Mouse (Mus musculus): Measurements from ENCODE around the gene Ptprg. TPM values are rescaled to one million over a fixed set of nuclear protein-coding genes. Genes with fewer than 3 reads are reported as not detected.

Gene Ptprg
- total and polyA plus RNA-seq, 3 experiments = not detected

DNA sequence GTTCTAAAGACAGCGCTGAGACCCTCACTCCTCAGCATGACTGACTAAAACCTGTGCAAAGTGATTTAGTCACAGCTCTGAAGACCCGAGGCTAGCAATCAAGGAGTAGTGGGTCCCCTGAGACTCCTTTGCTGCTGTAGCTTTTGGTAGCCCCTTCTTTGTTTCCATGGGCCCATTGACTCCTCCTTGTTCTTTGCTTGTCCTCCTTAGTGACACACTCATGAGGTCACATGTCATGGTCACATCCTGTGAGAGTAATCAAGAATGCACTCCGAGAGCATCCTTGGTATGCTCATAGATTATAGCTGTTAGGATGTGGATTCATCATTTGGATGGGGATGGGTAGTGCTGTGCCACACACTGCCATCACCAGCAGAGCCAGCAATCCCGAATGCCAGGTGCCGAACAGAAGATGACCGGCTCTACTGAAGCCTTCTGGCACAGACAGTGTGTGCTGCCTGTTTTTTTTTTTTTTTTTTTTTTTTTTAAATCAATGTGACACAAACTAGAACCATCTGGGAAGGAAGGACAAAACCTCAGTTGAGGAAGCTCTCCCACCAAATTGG is 64.9 kb downstream of the Ptprg start:
- Histone ChIP-seq H3K27me3 (ENCODE audit: control insufficient read depth in 1 of 2, insufficient read depth in 2 of 2, low read length in 2 of 2) (no peaks in the 10 kb centered on the region), H3K9me3 (replicated peaks; ENCODE audit: insufficient read depth, low read length) (no peaks in the 10 kb centered on the region), H3K4me3 (ENCODE audit: control insufficient read depth in 1 of 2, insufficient read depth in 1 of 2, low read depth in 2 of 2, low read length in 2 of 2) (no peak overlapping the region), H3K36me3 (ENCODE audit: control insufficient read depth in 1 of 2, insufficient read depth in 2 of 2, low read length in 2 of 2) (no peaks in the 10 kb centered on the region), H3K79me2 (ENCODE audit: control insufficient read depth, insufficient read depth, low read length, poor library complexity) (no peaks in the 10 kb centered on the region), H3K9ac (ENCODE audit: control insufficient read depth, low read depth, low read length, poor library complexity, severe bottlenecking) (no peak overlapping the region), H3K27ac (ENCODE audit: control insufficient read depth, low read depth, low read length) (no peak overlapping the region), H3K4me1 (ENCODE audit: control insufficient read depth in 1 of 2, insufficient read depth in 2 of 2, low read length in 2 of 2) (no peaks in the 10 kb centered on the region)
- no peak for DNase-seq (ENCODE audit: low read depth, low spot score)
- TF ChIP-seq NELFE (IDR thresholded peaks at IDR 0.05; ENCODE audit: low read depth, low read length) (no peak), BHLHE40 (IDR thresholded peaks at IDR 0.05; ENCODE audit: borderline replicate concordance, low read depth, low read length) (no peak)

DNA sequence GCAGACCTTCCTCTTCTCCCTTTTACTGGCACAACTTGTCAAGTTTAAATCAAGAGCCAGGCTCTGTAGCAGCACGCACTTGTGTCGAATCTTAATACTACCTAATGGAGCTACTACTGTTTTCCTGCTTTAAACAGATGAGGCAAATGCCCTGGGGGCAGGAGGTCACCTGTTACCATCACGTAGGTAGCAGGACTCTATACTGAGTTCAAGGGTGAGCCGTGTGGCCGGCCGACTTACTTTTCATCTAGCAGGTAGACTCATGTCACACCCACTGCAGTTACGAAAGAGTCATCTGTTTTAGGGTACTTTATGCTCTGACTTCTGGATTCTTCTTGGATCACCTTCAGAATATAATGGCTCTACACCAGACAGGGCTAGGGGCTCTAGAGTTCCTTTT is 66.3 kb downstream of the Ptprg start:
- Histone ChIP-seq H3K4me3 (ENCODE audit: control insufficient read depth in 1 of 2, insufficient read depth in 1 of 2, low read depth in 2 of 2, low read length in 2 of 2) (no peak overlapping the region), H3K9me3 (replicated peaks; ENCODE audit: insufficient read depth, low read length) (no peaks in the 10 kb centered on the region), H3K27me3 (ENCODE audit: control insufficient read depth in 1 of 2, insufficient read depth in 2 of 2, low read length in 2 of 2) (no peaks in the 10 kb centered on the region), H3K36me3 (ENCODE audit: control insufficient read depth in 1 of 2, insufficient read depth in 2 of 2, low read length in 2 of 2) (no peaks in the 10 kb centered on the region), H3K9ac (ENCODE audit: control insufficient read depth, low read depth, low read length, poor library complexity, severe bottlenecking) (no peak overlapping the region), H3K79me2 (ENCODE audit: control insufficient read depth, insufficient read depth, low read length, poor library complexity) (no peaks in the 10 kb centered on the region), H3K4me1 (ENCODE audit: control insufficient read depth in 1 of 2, insufficient read depth in 2 of 2, low read length in 2 of 2) (no peaks in the 10 kb centered on the region), H3K27ac (ENCODE audit: control insufficient read depth, low read depth, low read length) (no peak overlapping the region)
- TF ChIP-seq HCFC1 (IDR thresholded peaks at IDR 0.05; ENCODE audit: low read depth, low read length) (no peak), CHD2 (IDR thresholded peaks at IDR 0.05; ENCODE audit: low read length) (no peak), MAZ (IDR thresholded peaks at IDR 0.05; ENCODE audit: low read depth, low read length) (no peak), E2F4 (IDR thresholded peaks at IDR 0.05; ENCODE audit: borderline replicate concordance, low read depth, low read length) (no peak), ELF1 (IDR thresholded peaks at IDR 0.05; ENCODE audit: low read depth, low read length) (no peak), SIN3A (IDR thresholded peaks at IDR 0.05; ENCODE audit: low read length) (no peak), CTCF (IDR thresholded peaks at IDR 0.05 in 2 of 3, conservative IDR thresholded peaks at IDR 0.05 in 1 of 3; ENCODE audit: control insufficient read depth in 1 of 3, insufficient read depth in 1 of 3, low read depth in 2 of 3, low read length in 3 of 3, poor library complexity in 1 of 3, severe bottlenecking in 1 of 3) (no peak), POLR2A (IDR thresholded peaks at IDR 0.05; ENCODE audit: control insufficient read depth in 1 of 2, insufficient read depth in 1 of 2, low read depth in 1 of 2, low read length in 2 of 2, poor library complexity in 1 of 2) (no peak), USF2 (IDR thresholded peaks at IDR 0.05; ENCODE audit: borderline replicate concordance in 1 of 2, insufficient read depth in 1 of 2, low read depth in 1 of 2, low read length in 2 of 2) (no peak), MEF2A (IDR thresholded peaks at IDR 0.05; ENCODE audit: extremely low read depth, insufficient replicate concordance, low read depth, low read length, poor library complexity, severe bottlenecking) (no peak), ETS1 (IDR thresholded peaks at IDR 0.05; ENCODE audit: low read depth, low read length) (no peak), BHLHE40 (IDR thresholded peaks at IDR 0.05; ENCODE audit: borderline replicate concordance, low read depth, low read length) (no peak)
- DNase-seq (ENCODE audit: low read depth, low spot score) = no peak

DNA sequence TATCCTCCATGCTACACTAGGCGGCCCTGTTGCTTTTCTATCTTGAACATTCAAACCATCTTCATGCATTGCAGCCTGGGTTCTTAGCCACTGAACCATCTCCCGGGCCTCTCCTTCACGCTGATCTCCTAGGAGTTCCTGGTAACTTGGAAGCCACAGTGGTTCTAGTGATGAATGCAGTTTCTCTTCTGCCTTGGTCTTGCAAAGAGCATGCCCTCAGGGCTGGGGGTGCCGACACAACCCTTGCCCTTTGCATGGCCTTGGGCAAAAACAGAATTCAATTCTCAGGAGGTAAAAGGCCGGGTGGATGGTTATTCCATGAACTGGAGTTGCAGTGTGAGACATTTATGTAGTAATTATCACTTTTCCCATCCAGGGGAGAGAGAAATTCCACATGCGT is 67.0 kb downstream of the Ptprg start:
- Histone ChIP-seq H3K9ac (ENCODE audit: control insufficient read depth, low read depth, low read length, poor library complexity, severe bottlenecking) (no peak overlapping the region), H3K9me3 (replicated peaks; ENCODE audit: insufficient read depth, low read length) (no peaks in the 10 kb centered on the region), H3K27ac (ENCODE audit: control insufficient read depth, low read depth, low read length) (no peak overlapping the region), H3K36me3 (ENCODE audit: control insufficient read depth in 1 of 2, insufficient read depth in 2 of 2, low read length in 2 of 2) (no peaks in the 10 kb centered on the region), H3K27me3 (ENCODE audit: control insufficient read depth in 1 of 2, insufficient read depth in 2 of 2, low read length in 2 of 2) (no peaks in the 10 kb centered on the region), H3K4me3 (ENCODE audit: control insufficient read depth in 1 of 2, insufficient read depth in 1 of 2, low read depth in 2 of 2, low read length in 2 of 2) (no peak overlapping the region), H3K79me2 (ENCODE audit: control insufficient read depth, insufficient read depth, low read length, poor library complexity) (no peaks in the 10 kb centered on the region), H3K4me1 (ENCODE audit: control insufficient read depth in 1 of 2, insufficient read depth in 2 of 2, low read length in 2 of 2) (no peaks in the 10 kb centered on the region)
- TF ChIP-seq KAT2A (conservative IDR thresholded peaks at IDR 0.05; ENCODE audit: low read depth, low read length) (no peak), CHD1 (IDR thresholded peaks at IDR 0.05; ENCODE audit: low read depth, low read length) (no peak), RAD21 (IDR thresholded peaks at IDR 0.05; ENCODE audit: low read depth, low read length) (no peak), ZNF384 (IDR thresholded peaks at IDR 0.05; ENCODE audit: low read depth, low read length) (no peak), USF2 (IDR thresholded peaks at IDR 0.05; ENCODE audit: borderline replicate concordance in 1 of 2, insufficient read depth in 1 of 2, low read depth in 1 of 2, low read length in 2 of 2) (no peak), CHD2 (IDR thresholded peaks at IDR 0.05; ENCODE audit: low read length) (no peak), CTCF (IDR thresholded peaks at IDR 0.05 in 2 of 3, conservative IDR thresholded peaks at IDR 0.05 in 1 of 3; ENCODE audit: control insufficient read depth in 1 of 3, insufficient read depth in 1 of 3, low read depth in 2 of 3, low read length in 3 of 3, poor library complexity in 1 of 3, severe bottlenecking in 1 of 3) (no peak), HCFC1 (IDR thresholded peaks at IDR 0.05; ENCODE audit: low read depth, low read length) (no peak)
- no peak for DNase-seq (ENCODE audit: low read depth, low spot score)
